Mouse (Mus musculus): ENCODE results near the gene Six5. TPM values are rescaled to one million over a fixed set of nuclear protein-coding genes. Genes with fewer than 3 reads are reported as not detected.

Six5 gene
- 39.6 and 47.2 TPM in 2 replicates for polyA plus RNA-seq (2012; rRNA removed)

- WGBS, result under 1% methylated on average over 27 of the region's 36 CpGs
- H3K4me1 ChIP-seq (ENCODE audit: control insufficient read depth, insufficient read depth, low read length), result peaks cover 4% of the 10 kb centered on the region; the same call in 1 of the 2 replicates
- TF ChIP-seq CTCF (IDR thresholded peaks at IDR 0.05; ENCODE audit: insufficient read depth, low read length) (no peak), POLR2A (IDR thresholded peaks at IDR 0.05; ENCODE audit: borderline replicate concordance, extremely low read depth, low read depth, low read length) (no peak)
- peak within 1 kb of the TSS; percentile 82 for H3K4me3 ChIP-seq (replicated peaks; ENCODE audit: extremely low read depth, low read depth, low read length)
- DNase-seq, result no peak
These were observed at the start of gene Six5 for GRCm38 (mm10) chr7:19094471-19094825. Gene Six5, plus strand, starts transcription at chr7:19094594.

- Histone ChIP-seq H3K4me3 (replicated peaks; ENCODE audit: extremely low read depth, low read depth, low read length) (no peak overlapping the region), H3K4me1 (ENCODE audit: control insufficient read depth, insufficient read depth, low read length) (no peaks in the 10 kb centered on the region)
- TF ChIP-seq CTCF (IDR thresholded peaks at IDR 0.05; ENCODE audit: insufficient read depth, low read length), result no peak
- TF ChIP-seq POLR2A (IDR thresholded peaks at IDR 0.05; ENCODE audit: borderline replicate concordance, extremely low read depth, low read depth, low read length), result no peak
- DNase-seq, result no peak
- 95% methylated on average over 6 of the region's 6 CpGs for WGBS
These were observed 49.8 kb upstream of the Six5 start for GRCm38 (mm10) chr7:19044616-19045015.

- no peaks in the 10 kb centered on the region for H3K4me1 ChIP-seq (ENCODE audit: control insufficient read depth, insufficient read depth, low read length)
- WGBS, result 89% methylated on average over 11 of the region's 11 CpGs
- no peak for DNase-seq
- TF ChIP-seq POLR2A (IDR thresholded peaks at IDR 0.05; ENCODE audit: borderline replicate concordance, extremely low read depth, low read depth, low read length) (no peak), CTCF (IDR thresholded peaks at IDR 0.05; ENCODE audit: insufficient read depth, low read length) (no peak)
- no peak overlapping the region for H3K4me3 ChIP-seq (replicated peaks; ENCODE audit: extremely low read depth, low read depth, low read length)
These were observed 47.9 kb upstream of the Six5 start for GRCm38 (mm10) chr7:19046286-19047069.

- DNase-seq, result no peak
- Histone ChIP-seq H3K4me1 (ENCODE audit: control insufficient read depth, insufficient read depth, low read length) (no peaks in the 10 kb centered on the region), H3K4me3 (replicated peaks; ENCODE audit: extremely low read depth, low read depth, low read length) (no peak overlapping the region)
- TF ChIP-seq CTCF (IDR thresholded peaks at IDR 0.05; ENCODE audit: insufficient read depth, low read length), result no peak
- TF ChIP-seq POLR2A (IDR thresholded peaks at IDR 0.05; ENCODE audit: borderline replicate concordance, extremely low read depth, low read depth, low read length), result no peak
- WGBS, result 83% methylated on average over 14 of the region's 14 CpGs
These were observed 46.3 kb upstream of the Six5 start for GRCm38 (mm10) chr7:19048006-19048527.

GRCm38 (mm10) chr7:19049252-19049651, 45.1 kb upstream of the Six5 start:
- Histone ChIP-seq H3K4me3 (replicated peaks; ENCODE audit: extremely low read depth, low read depth, low read length) (no peak overlapping the region), H3K4me1 (ENCODE audit: control insufficient read depth, insufficient read depth, low read length) (no peaks in the 10 kb centered on the region)
- no peak for DNase-seq
- TF ChIP-seq POLR2A (IDR thresholded peaks at IDR 0.05; ENCODE audit: borderline replicate concordance, extremely low read depth, low read depth, low read length) (no peak), CTCF (IDR thresholded peaks at IDR 0.05; ENCODE audit: insufficient read depth, low read length) (no peak)
- WGBS, result 91% methylated on average over 5 of the region's 5 CpGs

- no peak for DNase-seq
- 75% methylated on average over 8 of the region's 8 CpGs for WGBS
- Histone ChIP-seq H3K4me3 (replicated peaks; ENCODE audit: extremely low read depth, low read depth, low read length) (no peak overlapping the region), H3K4me1 (ENCODE audit: control insufficient read depth, insufficient read depth, low read length) (no peaks in the 10 kb centered on the region)
- no peak for TF ChIP-seq CTCF (IDR thresholded peaks at IDR 0.05; ENCODE audit: insufficient read depth, low read length)
- TF ChIP-seq POLR2A (IDR thresholded peaks at IDR 0.05; ENCODE audit: borderline replicate concordance, extremely low read depth, low read depth, low read length), result no peak
These were observed 44.2 kb upstream of the Six5 start for GRCm38 (mm10) chr7:19050172-19050571.

GRCm38 (mm10) chr7:19051161-19051560, 43.2 kb upstream of the Six5 start:
- no peak for TF ChIP-seq CTCF (IDR thresholded peaks at IDR 0.05; ENCODE audit: insufficient read depth, low read length)
- TF ChIP-seq POLR2A (IDR thresholded peaks at IDR 0.05; ENCODE audit: borderline replicate concordance, extremely low read depth, low read depth, low read length), result no peak
- no peaks in the 10 kb centered on the region for H3K4me1 ChIP-seq (ENCODE audit: control insufficient read depth, insufficient read depth, low read length)
- no peak for DNase-seq
- 45% methylated on average over 4 of the region's 4 CpGs for WGBS
- no peak overlapping the region for H3K4me3 ChIP-seq (replicated peaks; ENCODE audit: extremely low read depth, low read depth, low read length)

GRCm38 (mm10) chr7:19052345-19053135, 41.9 kb upstream of the Six5 start:
- no peak for DNase-seq
- TF ChIP-seq CTCF (IDR thresholded peaks at IDR 0.05; ENCODE audit: insufficient read depth, low read length) (no peak), POLR2A (IDR thresholded peaks at IDR 0.05; ENCODE audit: borderline replicate concordance, extremely low read depth, low read depth, low read length) (no peak)
- 89% methylated on average over 15 of the region's 15 CpGs for WGBS
- no peaks in the 10 kb centered on the region for H3K4me1 ChIP-seq (ENCODE audit: control insufficient read depth, insufficient read depth, low read length)
- H3K4me3 ChIP-seq (replicated peaks; ENCODE audit: extremely low read depth, low read depth, low read length), result no peak overlapping the region

GRCm38 (mm10) chr7:19053136-19053532, 41.3 kb upstream of the Six5 start:
- H3K4me1 ChIP-seq (ENCODE audit: control insufficient read depth, insufficient read depth, low read length), result no peaks in the 10 kb centered on the region
- 84% methylated on average over 7 of the region's 7 CpGs for WGBS

More at GRCm38 (mm10) chr7:19053136-19053532, 41.3 kb upstream of the Six5 start:
- TF ChIP-seq CTCF (IDR thresholded peaks at IDR 0.05; ENCODE audit: insufficient read depth, low read length) (no peak), POLR2A (IDR thresholded peaks at IDR 0.05; ENCODE audit: borderline replicate concordance, extremely low read depth, low read depth, low read length) (no peak)
- DNase-seq, result no peak
- no peak overlapping the region for H3K4me3 ChIP-seq (replicated peaks; ENCODE audit: extremely low read depth, low read depth, low read length)

Measured in lung, adult 2 months (tissue).